Mouse (Mus musculus): ENCODE results near the gene Gps2. TPM values are rescaled to one million over a fixed set of nuclear protein-coding genes. Genes with fewer than 3 reads are reported as not detected.
A peak's percentile ranks its signal among the peaks of the same experiment; 100 is the strongest.
"Not testable (repeated sequence)": the region's sequence is repeated elsewhere in the genome, so short reads cannot be mapped to it uniquely, and the experiment has no call there.

The Gps2 gene
- total RNA-seq, 2 experiments from 2014 or later, result 24.8 to 25.7 TPM

DNA sequence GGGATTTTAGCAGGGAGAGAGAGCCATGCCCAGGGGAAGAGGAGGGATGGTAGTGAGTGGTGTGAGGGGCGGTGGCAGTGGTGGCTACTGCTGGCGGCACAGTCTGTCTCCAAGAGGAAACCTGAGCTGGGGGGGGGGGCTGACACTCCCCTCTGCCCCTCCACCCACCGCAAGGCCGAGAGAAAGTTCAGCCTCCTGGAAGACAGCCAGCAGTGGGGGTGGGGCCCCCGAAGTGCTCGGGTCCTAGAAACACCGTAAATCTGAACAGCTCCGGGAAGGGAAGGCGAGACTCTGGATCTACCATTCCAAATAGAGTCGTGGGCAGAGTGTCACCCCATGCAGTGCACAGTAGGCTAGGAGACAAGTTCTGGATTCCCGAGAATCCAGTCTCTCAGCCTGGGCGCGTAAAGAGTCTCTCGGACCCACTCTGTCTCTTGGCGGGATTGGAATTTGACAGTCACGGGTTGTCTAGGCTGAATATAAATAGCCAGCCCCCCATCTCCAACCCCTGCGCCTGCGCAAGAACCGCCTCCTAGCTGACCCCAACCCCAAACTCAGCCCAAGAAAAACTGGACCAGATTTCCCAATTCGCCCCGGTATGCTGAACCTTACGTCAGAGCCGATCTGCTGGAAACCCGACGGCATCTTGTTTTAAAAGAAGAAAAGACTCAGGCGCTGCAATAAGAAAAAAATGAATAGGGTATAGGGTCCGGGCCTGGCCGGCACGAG, 33.8 kb downstream of the Gps2 start:
- intact Hi-C loops (cut with DNase I), result loop anchor here (2.0 kb wide), 1 partner anchor 13 kb away; the partner anchor contains the start of gene Ybx2

DNA sequence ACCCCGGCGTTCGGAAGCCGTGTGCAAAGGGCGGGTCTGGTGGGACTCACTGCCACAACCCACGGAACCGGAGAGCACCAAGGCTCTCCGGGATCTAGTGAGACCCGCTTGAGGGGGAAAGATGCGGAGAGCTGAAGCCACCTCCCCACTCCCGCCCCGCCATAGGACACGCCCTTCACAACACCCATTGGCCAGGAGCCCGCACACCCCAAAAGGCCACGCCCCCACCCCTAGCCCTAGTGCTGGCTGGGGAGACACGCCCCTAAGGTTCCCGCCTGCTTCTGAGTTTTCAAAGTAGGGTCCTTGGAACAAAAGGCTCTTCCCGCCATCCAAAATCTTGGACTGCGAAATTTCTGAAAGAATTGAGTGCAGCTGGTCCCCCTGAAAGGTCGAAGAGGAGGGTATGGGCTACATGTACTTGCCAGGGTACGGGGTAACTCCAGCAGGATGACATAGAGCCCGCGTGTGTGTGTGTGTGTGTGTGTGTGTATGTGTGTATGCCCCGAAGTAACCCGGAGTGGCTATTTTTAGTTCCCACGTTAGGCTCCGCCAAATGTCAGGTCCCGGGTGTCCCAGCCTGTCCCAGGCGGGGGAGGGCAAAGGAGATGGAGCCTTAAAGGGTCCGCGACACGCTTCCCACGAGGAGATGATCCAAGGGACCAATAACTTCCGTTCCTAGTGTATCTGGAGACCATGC, 34.5 kb downstream of the Gps2 start, which contains the start of gene Slc2a4:
TSS of gene Slc2a4 (minus strand) at position 123 of the 697 bp plus-strand sequence.
- intact Hi-C loops (cut with DNase I), result loop anchor here (2.0 kb wide), 1 partner anchor 13 kb away; the partner anchor contains the start of gene Ybx2

More for the DNA sequence above, 33.8 kb downstream of the Gps2 start:
- peak in 1 of 2 experiments; percentile 47 for DNase-seq (ENCODE audit: extremely low spot score in 1 of 2, low spot score in 2 of 2)

DNA sequence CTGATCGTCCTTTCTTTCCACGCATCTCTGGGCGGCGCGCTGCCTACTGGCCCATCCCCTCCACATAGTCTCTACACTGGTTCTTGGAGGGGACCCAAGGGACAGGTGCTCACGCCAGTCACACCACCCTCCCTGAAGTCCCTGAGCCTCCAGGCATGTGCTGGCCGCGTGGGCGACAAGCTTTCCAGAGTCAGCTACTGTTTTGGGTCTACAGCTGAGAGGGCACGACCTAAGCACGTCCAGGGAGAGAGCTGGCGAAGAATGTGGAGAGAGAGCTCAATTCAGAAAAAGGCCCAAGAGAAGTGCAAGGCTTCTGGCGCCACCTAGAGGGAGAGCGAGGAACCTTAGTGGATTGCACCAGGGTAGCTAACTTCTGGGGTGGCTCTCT, 35.1 kb downstream of the Gps2 start:
- DNase-seq (ENCODE audit: extremely low spot score in 1 of 2, low spot score in 2 of 2), result peak; percentile 66 to 85
- intact Hi-C loops (cut with DNase I), result loop anchor here (2.0 kb wide), 1 partner anchor 14 kb away; the partner anchor contains the start of gene Ybx2

More for the DNA sequence above, 34.5 kb downstream of the Gps2 start, which contains the start of gene Slc2a4:
- DNase-seq (ENCODE audit: extremely low spot score in 1 of 2, low spot score in 2 of 2), result peak; percentile 61 to 91

DNA sequence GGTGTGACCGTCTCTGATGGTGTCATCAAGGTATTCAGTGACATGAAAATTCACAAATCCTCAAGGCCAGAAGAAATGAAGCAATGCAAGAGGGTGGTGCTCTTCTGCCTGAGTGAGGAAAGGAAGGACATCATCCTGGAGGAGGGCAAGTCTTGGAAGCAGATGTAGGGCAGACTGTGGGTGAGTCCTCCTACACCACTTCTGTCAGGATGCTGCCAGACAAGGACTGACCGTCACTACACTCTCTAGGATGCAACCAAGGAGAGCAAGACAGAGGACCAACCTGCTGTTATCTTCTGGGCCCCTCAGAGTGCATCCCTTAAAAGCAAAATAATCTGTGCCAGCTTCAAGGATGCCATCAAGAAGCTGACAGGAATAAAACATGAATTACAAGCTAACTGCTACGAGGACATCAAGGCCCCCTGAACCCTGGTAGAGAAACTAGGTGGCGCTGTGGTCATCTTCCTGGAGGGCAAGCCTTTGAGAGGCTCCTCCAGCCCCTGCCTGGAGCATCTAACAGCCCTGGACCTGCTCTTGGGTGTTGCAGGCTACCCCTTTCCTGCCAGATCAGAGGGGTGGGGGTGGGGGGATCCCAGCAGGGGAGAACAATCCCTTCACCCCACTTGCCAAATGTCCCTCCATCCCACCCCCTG, 37.2 kb downstream of the Gps2 start:
- intact Hi-C loops (cut with DNase I), result no loop called here

DNA sequence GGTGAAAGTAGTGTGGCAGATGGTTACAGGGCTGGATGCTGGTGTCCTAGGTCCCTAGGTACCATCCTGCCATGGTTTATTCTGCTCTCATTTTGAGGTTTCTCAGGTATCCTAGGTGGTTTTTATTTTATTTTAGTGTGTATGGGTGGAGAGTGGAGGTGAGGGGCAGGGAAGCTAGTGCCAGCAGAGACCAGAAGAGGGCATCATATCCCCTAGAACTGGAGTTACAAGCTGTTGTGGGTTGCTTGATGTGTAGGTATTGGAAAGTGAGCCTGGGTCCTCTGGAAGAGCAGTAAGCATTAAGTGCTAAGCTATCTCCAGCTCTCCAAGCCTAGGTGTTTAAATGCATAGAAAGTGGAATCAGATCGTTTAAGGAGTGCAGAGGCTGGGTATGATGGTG, 38.6 kb downstream of the Gps2 start:
- intact Hi-C loops (cut with DNase I), result no loop called here
- no peak for DNase-seq (ENCODE audit: extremely low spot score in 1 of 2, low spot score in 2 of 2)

More for the DNA sequence above, 37.2 kb downstream of the Gps2 start:
- no peak for DNase-seq (ENCODE audit: extremely low spot score in 1 of 2, low spot score in 2 of 2)

DNA sequence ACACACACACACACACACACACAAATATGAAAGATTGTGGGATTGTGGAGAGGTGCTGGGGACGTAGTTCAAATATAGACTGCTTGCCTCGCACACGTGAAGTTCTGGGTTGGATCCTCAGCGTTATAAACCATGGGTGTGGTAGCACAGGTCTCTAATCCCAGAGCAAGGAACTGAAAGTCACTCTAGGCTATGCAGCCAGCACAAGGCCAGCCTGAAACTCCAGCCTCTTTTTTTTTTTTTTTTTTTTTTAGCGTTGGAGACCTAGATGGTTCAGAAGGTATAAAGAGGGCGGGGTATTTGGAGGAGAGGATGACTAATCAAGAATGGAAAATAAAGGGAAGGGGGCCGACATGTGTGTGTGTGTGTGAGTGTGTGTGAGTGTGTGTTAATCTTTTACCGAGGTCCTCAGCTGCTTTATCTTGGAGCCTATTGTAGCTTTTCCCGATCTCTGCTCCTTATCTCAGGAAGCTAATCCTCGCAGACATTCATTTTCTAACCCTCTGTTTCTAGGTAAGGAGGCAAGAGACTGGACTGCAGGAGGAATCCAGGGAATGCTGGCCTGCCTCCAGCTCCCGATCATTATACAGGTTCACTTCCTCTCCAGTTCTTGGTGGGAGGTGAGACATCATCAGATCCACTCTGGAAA, 39.7 kb downstream of the Gps2 start:
- intact Hi-C loops (cut with DNase I), result no loop called here
- no peak for DNase-seq (ENCODE audit: extremely low spot score in 1 of 2, low spot score in 2 of 2)

DNA sequence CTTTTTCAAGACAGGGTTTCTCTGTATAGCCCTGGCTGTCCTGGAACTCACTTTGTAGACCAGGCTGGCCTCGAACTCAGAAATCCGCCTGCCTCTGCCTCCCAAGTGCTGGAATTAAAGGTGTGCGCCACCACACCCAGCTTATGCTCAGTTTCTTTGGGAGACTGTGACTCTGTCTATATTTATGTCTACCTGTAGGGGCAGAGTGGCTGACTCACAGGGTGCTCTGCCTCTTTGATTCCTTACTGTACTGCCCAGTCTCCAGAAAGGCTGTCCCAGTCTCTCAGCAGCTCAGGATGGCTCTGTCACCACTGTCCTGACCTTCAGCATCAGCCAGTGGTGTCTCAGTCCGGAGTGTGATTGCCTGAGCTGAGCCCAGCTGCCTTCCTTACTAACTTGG, 41.9 kb downstream of the Gps2 start:
- DNase-seq (ENCODE audit: extremely low spot score in 1 of 2, low spot score in 2 of 2); intact Hi-C loops (cut with DNase I): not testable (repeated sequence)

DNA sequence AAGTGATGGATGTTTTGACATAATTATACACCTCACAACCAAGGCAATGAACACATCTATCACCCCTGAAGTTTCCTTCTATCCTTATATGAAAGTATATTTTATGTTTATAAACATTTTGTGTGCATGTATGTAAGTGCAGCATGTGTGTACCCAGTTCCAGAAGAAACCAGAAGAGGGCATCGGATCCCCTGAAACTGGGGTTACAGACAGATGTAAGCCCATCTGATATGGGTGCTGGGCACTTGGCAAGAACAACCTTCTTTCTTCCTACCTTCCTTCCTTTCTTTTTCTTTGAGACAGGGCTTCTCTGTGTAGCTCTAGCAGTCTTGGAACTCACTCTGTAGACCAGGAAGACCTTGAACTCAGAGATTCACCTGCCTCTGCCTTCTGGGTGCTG, 42.5 kb downstream of the Gps2 start:
- DNase-seq (ENCODE audit: extremely low spot score in 1 of 2, low spot score in 2 of 2), result no peak
- intact Hi-C loops (cut with DNase I), result no loop called here

DNA sequence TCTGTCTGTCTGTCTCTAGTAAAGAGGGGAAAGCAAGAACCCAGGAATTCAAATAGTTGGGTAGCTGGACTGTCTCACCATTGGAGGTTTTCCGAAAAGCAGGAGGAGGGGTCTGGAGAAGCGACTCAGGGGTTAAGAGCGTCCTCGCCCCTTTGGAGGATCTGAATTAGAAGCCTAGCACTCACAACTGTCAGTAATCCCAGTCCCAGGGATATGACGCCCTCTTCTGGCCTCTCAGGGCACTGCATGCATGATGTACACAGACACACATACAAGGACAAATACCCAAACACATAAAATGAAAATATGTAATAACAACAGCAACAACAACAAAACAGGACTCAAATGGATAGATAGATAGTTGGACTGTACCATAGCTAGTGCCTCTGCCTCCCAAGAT, 46.9 kb downstream of the Gps2 start:
- intact Hi-C loops (cut with DNase I), result no loop called here
- DNase-seq (ENCODE audit: extremely low spot score in 1 of 2, low spot score in 2 of 2), result no peak

DNA sequence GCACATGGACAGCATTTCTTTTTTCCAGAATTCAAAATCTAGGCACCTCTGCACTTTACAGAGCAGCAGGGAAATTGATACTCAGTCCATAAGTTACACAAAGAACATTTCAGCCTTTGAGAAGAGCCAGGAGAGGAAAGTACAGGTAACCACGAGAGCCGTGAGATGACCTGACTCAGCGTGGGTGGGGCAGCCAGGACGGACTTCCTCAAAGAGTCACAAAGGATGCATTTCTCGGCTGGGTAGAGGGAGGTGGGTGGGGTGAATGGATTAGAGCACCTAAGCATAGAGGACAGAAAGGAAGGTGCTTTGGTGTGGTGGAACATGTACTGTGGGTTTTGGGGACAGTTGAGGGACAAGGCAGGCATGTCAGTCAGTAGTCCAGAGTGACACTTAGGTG, 48.2 kb downstream of the Gps2 start:
- no peak for DNase-seq (ENCODE audit: extremely low spot score in 1 of 2, low spot score in 2 of 2)
- intact Hi-C loops (cut with DNase I), result no loop called here

DNA sequence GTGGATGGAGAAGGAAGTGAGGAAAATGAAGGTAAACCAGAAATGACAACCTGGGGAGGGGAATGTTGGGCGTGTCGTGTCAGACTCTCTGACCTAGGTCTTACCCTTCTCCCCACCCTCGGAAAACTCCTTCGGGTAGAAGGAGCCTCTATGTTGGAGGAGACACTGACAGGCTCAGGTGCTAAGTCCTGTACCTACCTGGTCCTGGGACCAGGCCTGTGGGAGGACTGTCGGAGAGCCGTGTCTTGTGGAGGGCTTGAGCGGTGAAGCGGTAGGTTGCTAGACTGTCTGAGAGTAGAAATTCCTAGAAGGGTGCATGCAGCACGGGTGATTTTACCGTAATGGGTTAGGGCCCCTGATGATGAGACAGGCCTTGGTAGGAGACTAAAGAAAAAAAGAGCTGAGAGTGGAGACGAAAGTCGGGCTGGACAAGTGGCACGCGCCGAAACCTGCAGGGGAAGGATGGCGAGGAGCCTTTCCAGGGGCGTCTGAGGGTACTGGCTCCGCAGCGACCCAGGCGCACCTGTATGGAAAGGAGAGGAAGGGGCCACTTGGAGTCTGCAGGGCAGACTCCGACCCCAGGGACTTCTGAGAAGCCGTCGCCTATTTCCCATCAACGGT, 51.1 kb downstream of the Gps2 start, which contains the start of gene Cldn7:
TSS of gene Cldn7 (plus strand) at position 130 of the 621 bp plus-strand sequence.
- intact Hi-C loops (cut with DNase I), result no loop called here
- DNase-seq (ENCODE audit: extremely low spot score in 1 of 2, low spot score in 2 of 2), result no peak

DNA sequence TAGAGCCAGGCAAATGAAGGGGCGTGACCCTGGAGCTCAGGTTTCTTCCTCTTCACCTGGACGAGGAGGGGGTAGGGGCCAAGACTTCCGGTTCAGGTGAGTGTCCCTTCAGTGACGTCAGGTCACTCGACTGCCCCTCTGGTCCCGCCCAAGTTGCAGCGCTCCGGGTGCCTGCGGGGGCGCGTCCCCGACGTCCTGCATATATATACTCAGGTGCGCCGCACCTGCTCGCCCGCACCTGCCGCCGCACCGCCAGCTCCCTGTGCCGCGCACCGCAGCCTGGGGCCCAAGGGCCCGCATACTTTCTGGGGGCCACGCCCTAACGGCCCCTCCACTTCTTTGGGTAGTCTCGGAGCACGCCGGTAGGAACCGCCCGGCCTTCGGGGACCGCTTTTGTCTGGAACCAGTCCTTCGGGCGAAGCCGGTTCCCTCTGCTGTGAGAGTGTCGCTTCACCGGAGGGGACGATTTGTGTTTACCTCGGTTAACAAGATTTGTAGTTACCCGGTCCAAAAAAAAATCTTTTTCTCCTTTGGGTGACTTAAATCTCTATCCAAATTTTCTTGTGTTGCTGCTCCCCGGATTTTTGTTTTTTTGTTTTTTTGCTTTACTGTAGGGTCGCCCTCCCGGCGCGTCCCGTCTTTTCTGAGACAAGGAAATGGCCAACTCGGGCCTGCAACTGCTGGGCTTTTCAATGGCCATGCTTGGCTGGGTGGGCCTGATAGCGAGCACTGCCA, 51.8 kb downstream of the Gps2 start:
- DNase-seq (ENCODE audit: extremely low spot score in 1 of 2, low spot score in 2 of 2), result no peak
- intact Hi-C loops (cut with DNase I), result no loop called here

Small RNA genes within 50 kb of the gene (microRNA-seq; reads per million reads assigned to microRNA genes)
- gene Mir6924, result not detected

Other genes with a start within 250 kb of the Gps2 start
- 10 to 100 TPM; 11.6 to 12.2 TPM for gene Cd68, start 247.7 kb upstream of the Gps2 start, total RNA-seq (2021)
- 100 to 1,000 TPM; 455 to 466 TPM for gene Eif4a1, start 241.5 kb upstream of the Gps2 start, total RNA-seq (2021)
- gene Senp3, start 231.8 kb upstream of the Gps2 start, total RNA-seq (2021), result 100 to 1,000 TPM in 1 of 2 experiments, 10 to 100 TPM in 1; 96.9 to 103 TPM
- gene Tnfsf13, start 228.1 kb upstream of the Gps2 start, total RNA-seq (2021), result 1 to 10 TPM in 1 of 2 experiments, under 1 TPM in 1; 0.39 to 1.6 TPM
- gene Tnfsf12, start 218.0 kb upstream of the Gps2 start, total RNA-seq (2021), result 1 to 10 TPM; 7.4 TPM
- gene Tnfsfm13, start 217.8 kb upstream of the Gps2 start, total RNA-seq (2021), result 1 to 10 TPM in 1 of 2 experiments, under 1 TPM in 1; 0.81 to 1.5 TPM
- 10 to 100 TPM; 52.1 to 52.9 TPM for gene Polr2a, start 155.3 kb upstream of the Gps2 start, total RNA-seq (2021)
- not detected for gene Slc35g3, start 151.9 kb upstream of the Gps2 start, total RNA-seq (2021)
- 10 to 100 TPM; 57.1 to 67.6 TPM for gene Zbtb4, start 148.0 kb upstream of the Gps2 start, total RNA-seq (2021)
- 1 to 10 TPM in 1 of 2 experiments, under 1 TPM in 1; 0.95 to 1.2 TPM for gene Chrnb1, start 117.9 kb upstream of the Gps2 start, total RNA-seq (2021)
- gene Fgf11, start 112.0 kb upstream of the Gps2 start, total RNA-seq (2021), result 10 to 100 TPM; 20.0 to 21.5 TPM
- not detected for gene Tmem102, start 108.3 kb upstream of the Gps2 start, total RNA-seq (2021)
- gene Gm39566, start 98.6 kb upstream of the Gps2 start, total RNA-seq (2021), result not detected
- not detected for gene Spem2, start 95.4 kb upstream of the Gps2 start, total RNA-seq (2021)
- under 1 TPM; 0.45 to 0.57 TPM for gene Spem1, start 91.7 kb upstream of the Gps2 start, total RNA-seq (2021)
- 100 to 1,000 TPM; 268 to 274 TPM for gene Nlgn2, start 76.1 kb upstream of the Gps2 start, total RNA-seq (2021)
- 100 to 1,000 TPM; 151 to 159 TPM for gene Tmem256, start 75.4 kb upstream of the Gps2 start, total RNA-seq (2021)
- 10 to 100 TPM; 28.4 to 32.2 TPM for gene Plscr3, start 67.5 kb upstream of the Gps2 start, total RNA-seq (2021)
- under 1 TPM; 0.11 to 0.14 TPM for gene Tnk1, start 55.2 kb upstream of the Gps2 start, total RNA-seq (2021)
- gene Tmem95, start 35.9 kb upstream of the Gps2 start, total RNA-seq (2021), result not detected
- under 1 TPM; 0.57 to 0.62 TPM for gene Kctd11, start 32.5 kb upstream of the Gps2 start, total RNA-seq (2021)
- under 1 TPM; 0.15 to 0.26 TPM for gene Acap1, start 18.3 kb upstream of the Gps2 start, total RNA-seq (2021)
- gene 2810408A11Rik, start 12.9 kb upstream of the Gps2 start, total RNA-seq (2021), result 1 to 10 TPM; 1.8 TPM
- 100 to 1,000 TPM; 126 to 129 TPM for gene Neurl4, start 12.8 kb upstream of the Gps2 start, total RNA-seq (2021)
- gene Eif5a, start 8.1 kb downstream of the Gps2 start, total RNA-seq (2021), result 100 to 1,000 TPM; 525 to 535 TPM
- 1 to 10 TPM; 9.5 TPM for gene Ybx2, start 21.9 kb downstream of the Gps2 start, total RNA-seq (2021)
- 1 to 10 TPM; 1.3 to 1.4 TPM for gene Slc2a4, start 34.3 kb downstream of the Gps2 start, total RNA-seq (2021)
- not detected for gene Cldn7, start 50.9 kb downstream of the Gps2 start, total RNA-seq (2021)
- gene Ctdnep1, start 67.3 kb downstream of the Gps2 start, total RNA-seq (2021), result 100 to 1,000 TPM; 104 to 118 TPM
- 100 to 1,000 TPM; 114 to 125 TPM for gene Elp5, start 68.6 kb downstream of the Gps2 start, total RNA-seq (2021)
- 100 to 1,000 TPM; 252 to 266 TPM for gene Gabarap, start 77.3 kb downstream of the Gps2 start, total RNA-seq (2021)
- 10 to 100 TPM; 35.2 to 38.6 TPM for gene Phf23, start 81.9 kb downstream of the Gps2 start, total RNA-seq (2021)
- 10 to 100 TPM; 27.5 to 30.3 TPM for gene Dvl2, start 86.7 kb downstream of the Gps2 start, total RNA-seq (2021)
- 10 to 100 TPM; 44.8 to 48.0 TPM for gene Acadvl, start 101.5 kb downstream of the Gps2 start, total RNA-seq (2021)
- gene Dlg4, start 103.1 kb downstream of the Gps2 start, total RNA-seq (2021), result 100 to 1,000 TPM; 871 to 875 TPM
- 1 to 10 TPM; 1.4 to 1.5 TPM for gene Asgr1, start 140.2 kb downstream of the Gps2 start, total RNA-seq (2021)
- gene Asgr2, start 178.8 kb downstream of the Gps2 start, total RNA-seq (2021), result not detected
- gene Mgl2, start 216.4 kb downstream of the Gps2 start, total RNA-seq (2021), result under 1 TPM; 0.30 to 0.36 TPM
- 1 to 10 TPM; 1.2 to 3.4 TPM for gene Clec10a, start 242.3 kb downstream of the Gps2 start, total RNA-seq (2021)

All from left cerebral cortex, postnatal 10 days (tissue).